Mouse (Mus musculus): ENCODE measurements around the gene Rbm42. TPM values are rescaled to one million over a fixed set of nuclear protein-coding genes. Genes with fewer than 3 reads are reported as not detected.

Gene Rbm42
- total and polyA plus RNA-seq, 3 experiments = 65.3 to 109 (median 105) TPM

DNA sequence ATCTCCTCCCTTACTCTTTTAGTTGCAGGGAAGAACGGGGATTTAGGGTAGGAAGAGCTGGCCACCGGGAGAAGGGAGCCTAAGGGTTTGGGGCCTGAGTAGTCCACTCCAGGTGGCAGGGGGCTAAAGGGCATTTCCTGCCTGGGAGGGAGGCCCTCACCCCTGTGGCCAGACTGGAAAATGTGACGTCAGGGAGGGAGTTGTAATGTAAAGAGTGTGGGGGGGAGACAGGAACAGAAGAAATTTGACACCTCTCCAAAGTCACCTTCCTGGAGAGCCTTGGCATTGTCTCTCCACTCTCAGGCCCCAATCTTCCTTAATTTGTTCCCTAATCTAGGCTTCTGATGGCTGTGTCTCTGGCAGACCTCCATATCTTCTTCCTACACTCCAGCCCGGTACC, 11.0 kb downstream of the Rbm42 start:
- H3K4me2 ChIP-seq (ENCODE audit: insufficient read depth, low read depth, poor library complexity, severe bottlenecking) = no peak overlapping the region
- no peak overlapping the region for H3K9ac ChIP-seq (ENCODE audit: insufficient read depth, low read depth)
- H3K4me3 ChIP-seq (replicated peaks in 1 of 3; ENCODE audit: low read depth in 2 of 3, low read length in 2 of 3, poor library complexity in 1 of 3) = no peak overlapping the region
- TF ChIP-seq JUN (IDR thresholded peaks at IDR 0.05; ENCODE audit: insufficient read depth, low read depth, low read length) = peak; percentile 42; the same call in 1 of the 2 replicates
- no peak for TF ChIP-seq GABPA (IDR thresholded peaks at IDR 0.05; ENCODE audit: insufficient replicate concordance, low read depth, low read length)
- TF ChIP-seq JUND (conservative IDR thresholded peaks at IDR 0.05; ENCODE audit: low read depth, low read length) = peak; percentile 53; the same call in 1 of the 2 replicates
- no peak for TF ChIP-seq MAX (IDR thresholded peaks at IDR 0.05; ENCODE audit: low read length)
- no peak for TF ChIP-seq EP300 (IDR thresholded peaks at IDR 0.05; ENCODE audit: low read length)
- TF ChIP-seq CHD2 (IDR thresholded peaks at IDR 0.05; ENCODE audit: low read length) = no peak
- H3K27me3 ChIP-seq (replicated peaks) = no peaks in the 10 kb centered on the region
- no peak for DNase-seq (ENCODE audit: extremely low read depth)
- H3K4me1 ChIP-seq (ENCODE audit: control insufficient read depth in 1 of 2, insufficient read depth in 2 of 2) = peaks cover 9 to 13% of the 10 kb centered on the region in 2 experiments; a peak in 3 of 4 replicates
- in situ Hi-C loops (cut with MboI; ENCODE audit: low pct_ligation_motif_present, low pct_unique_long_range_greater_than_20kb, low sequenced_read_pairs) = no loop called here
- no peaks in the 10 kb centered on the region for H3K9me3 ChIP-seq (replicated peaks; ENCODE audit: low read length)
- dilution Hi-C loops (cut with MboI; ENCODE audit: extremely low pct_ligation_motif_present, extremely low pct_unique_long_range_greater_than_20kb, low sequenced_read_pairs) = no loop called here
- peaks cover 36 to 43% of the 10 kb centered on the region in 2 experiments for H3K36me3 ChIP-seq (replicated peaks in 1 of 2; ENCODE audit: control insufficient read depth in 1 of 2, insufficient read depth in 1 of 2, low read length in 1 of 2)
- H3K27ac ChIP-seq (ENCODE audit: insufficient read depth, low read depth) = no peak overlapping the region
- H3K79me2 ChIP-seq (replicated peaks; ENCODE audit: control insufficient read depth, extremely low read depth, insufficient read depth, poor library complexity, severe bottlenecking) = no peaks in the 10 kb centered on the region

DNA sequence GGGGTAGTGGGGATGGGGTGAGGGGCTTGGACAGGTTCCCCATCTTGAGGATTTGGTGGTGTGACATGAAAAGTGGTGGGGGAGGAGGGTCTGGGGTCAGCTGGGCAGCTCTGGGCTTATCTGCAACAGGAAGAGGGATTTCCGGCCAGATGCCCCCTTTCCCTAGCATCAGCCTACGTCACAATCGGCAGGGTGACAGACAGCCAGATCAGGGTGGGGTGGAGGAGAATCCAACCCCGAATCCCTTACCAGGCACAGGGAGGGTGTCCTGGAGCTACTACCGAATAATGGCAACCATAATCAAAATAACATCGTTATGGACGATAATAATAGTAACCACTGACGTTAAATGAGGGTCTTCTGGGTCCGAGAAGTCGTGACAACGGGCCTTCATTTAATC, 13.7 kb downstream of the Rbm42 start:
- Histone ChIP-seq H3K27me3 (replicated peaks) (no peaks in the 10 kb centered on the region), H3K36me3 (replicated peaks in 1 of 2; ENCODE audit: control insufficient read depth in 1 of 2, insufficient read depth in 1 of 2, low read length in 1 of 2) (peaks cover 14 to 16% of the 10 kb centered on the region in 2 experiments), H3K9ac (ENCODE audit: insufficient read depth, low read depth) (no peak overlapping the region), H3K79me2 (replicated peaks; ENCODE audit: control insufficient read depth, extremely low read depth, insufficient read depth, poor library complexity, severe bottlenecking) (no peaks in the 10 kb centered on the region), H3K27ac (ENCODE audit: insufficient read depth, low read depth) (no peak overlapping the region), H3K4me3 (replicated peaks in 1 of 3; ENCODE audit: low read depth in 2 of 3, low read length in 2 of 3, poor library complexity in 1 of 3) (no peak overlapping the region), H3K4me2 (ENCODE audit: insufficient read depth, low read depth, poor library complexity, severe bottlenecking) (no peak overlapping the region), H3K9me3 (replicated peaks; ENCODE audit: low read length) (no peaks in the 10 kb centered on the region), H3K4me1 (ENCODE audit: control insufficient read depth in 1 of 2, insufficient read depth in 2 of 2) (peaks cover 9 to 13% of the 10 kb centered on the region in 2 experiments; a peak in 3 of 4 replicates)
- no peak for TF ChIP-seq PAX5 (IDR thresholded peaks at IDR 0.05; ENCODE audit: low read length)
- TF ChIP-seq ETS1 (conservative IDR thresholded peaks at IDR 0.05; ENCODE audit: low read depth, low read length) = no peak
- dilution Hi-C loops (cut with MboI; ENCODE audit: extremely low pct_ligation_motif_present, extremely low pct_unique_long_range_greater_than_20kb, low sequenced_read_pairs) (no loop called here), in situ Hi-C loops (cut with MboI; ENCODE audit: low pct_ligation_motif_present, low pct_unique_long_range_greater_than_20kb, low sequenced_read_pairs) (no loop called here)
- DNase-seq (ENCODE audit: extremely low read depth) = no peak

DNA sequence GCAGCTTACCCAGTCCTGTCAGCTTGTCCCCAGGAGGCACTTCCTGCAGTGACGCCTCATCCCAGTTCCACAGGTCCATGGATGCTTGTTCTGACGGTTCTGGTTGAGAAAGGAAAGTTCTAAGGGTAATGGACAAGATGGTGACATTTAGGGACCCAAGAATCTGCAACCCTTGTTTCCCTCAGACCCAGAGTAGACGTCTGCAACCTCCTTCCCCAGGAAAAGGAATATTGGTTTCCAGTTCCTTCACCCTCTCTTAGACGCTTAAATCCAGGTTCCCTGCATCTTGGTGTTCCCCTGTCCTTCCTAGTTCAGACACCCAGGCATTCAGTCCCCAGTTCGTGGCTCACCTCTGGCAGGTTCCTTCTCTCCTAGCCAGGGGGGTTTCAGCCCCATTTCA, 14.4 kb downstream of the Rbm42 start, which contains the start of gene Etv2:
TSS of gene Etv2 (minus strand) at position 101 of the 400 bp plus-strand sequence.
- Histone ChIP-seq H3K36me3 (replicated peaks in 1 of 2; ENCODE audit: control insufficient read depth in 1 of 2, insufficient read depth in 1 of 2, low read length in 1 of 2) (peaks cover 8 to 10% of the 10 kb centered on the region in 2 experiments), H3K27me3 (replicated peaks) (no peaks in the 10 kb centered on the region), H3K4me1 (ENCODE audit: control insufficient read depth in 1 of 2, insufficient read depth in 2 of 2) (peaks cover 9 to 13% of the 10 kb centered on the region in 2 experiments; a peak in 3 of 4 replicates), H3K4me2 (ENCODE audit: insufficient read depth, low read depth, poor library complexity, severe bottlenecking) (no peak within 1 kb of the TSS), H3K9me3 (replicated peaks; ENCODE audit: low read length) (no peaks in the 10 kb centered on the region), H3K9ac (ENCODE audit: insufficient read depth, low read depth) (no peak within 1 kb of the TSS), H3K79me2 (replicated peaks; ENCODE audit: control insufficient read depth, extremely low read depth, insufficient read depth, poor library complexity, severe bottlenecking) (no peaks in the 10 kb centered on the region), H3K4me3 (replicated peaks in 1 of 3; ENCODE audit: low read depth in 2 of 3, low read length in 2 of 3, poor library complexity in 1 of 3) (no peak within 1 kb of the TSS), H3K27ac (ENCODE audit: insufficient read depth, low read depth) (no peak within 1 kb of the TSS)
- no peak for DNase-seq (ENCODE audit: extremely low read depth)
- in situ Hi-C loops (cut with MboI; ENCODE audit: low pct_ligation_motif_present, low pct_unique_long_range_greater_than_20kb, low sequenced_read_pairs) (no loop called here), dilution Hi-C loops (cut with MboI; ENCODE audit: extremely low pct_ligation_motif_present, extremely low pct_unique_long_range_greater_than_20kb, low sequenced_read_pairs) (no loop called here)
- TF ChIP-seq ETS1 (conservative IDR thresholded peaks at IDR 0.05; ENCODE audit: low read depth, low read length) = no peak
- TF ChIP-seq UBTF (IDR thresholded peaks at IDR 0.05; ENCODE audit: low read depth, low read length) = no peak
- no peak for TF ChIP-seq CHD1 (IDR thresholded peaks at IDR 0.05; ENCODE audit: low read depth, low read length)
- no peak for TF ChIP-seq HCFC1 (IDR thresholded peaks at IDR 0.05; ENCODE audit: low read depth, low read length)
- no peak for TF ChIP-seq MYC (IDR thresholded peaks at IDR 0.05; ENCODE audit: low read depth, low read length)
- no peak for TF ChIP-seq MXI1 (IDR thresholded peaks at IDR 0.05; ENCODE audit: low read depth, low read length)
- no peak for TF ChIP-seq KAT2A (IDR thresholded peaks at IDR 0.05; ENCODE audit: insufficient replicate concordance, low read length)
- no peak for TF ChIP-seq IRF4 (IDR thresholded peaks at IDR 0.05; ENCODE audit: low read depth, low read length)
- no peak for TF ChIP-seq ZMIZ1 (IDR thresholded peaks at IDR 0.05; ENCODE audit: low read depth, low read length)
- TF ChIP-seq RCOR1 (conservative IDR thresholded peaks at IDR 0.05; ENCODE audit: low read depth, low read length) = no peak
- TF ChIP-seq BHLHE40 (IDR thresholded peaks at IDR 0.05; ENCODE audit: low read depth, low read length) = no peak
- TF ChIP-seq EP300 (IDR thresholded peaks at IDR 0.05; ENCODE audit: low read length) = no peak
- TF ChIP-seq NELFE (IDR thresholded peaks at IDR 0.05; ENCODE audit: low read depth, low read length) = no peak
- no peak for TF ChIP-seq JUND (conservative IDR thresholded peaks at IDR 0.05; ENCODE audit: low read depth, low read length)
- TF ChIP-seq USF2 (conservative IDR thresholded peaks at IDR 0.05; ENCODE audit: low read depth, low read length) = no peak
- no peak for TF ChIP-seq MEF2A (IDR thresholded peaks at IDR 0.05; ENCODE audit: borderline replicate concordance, low read depth, low read length)
- TF ChIP-seq MAX (IDR thresholded peaks at IDR 0.05; ENCODE audit: low read length) = no peak
- TF ChIP-seq MAZ (IDR thresholded peaks at IDR 0.05; ENCODE audit: low read depth, low read length) = no peak
- TF ChIP-seq CHD2 (IDR thresholded peaks at IDR 0.05; ENCODE audit: low read length) = no peak

All from CH12.LX (cell line).